Mouse (Mus musculus): Measurements from ENCODE around the gene Pfn3. TPM values are rescaled to one million over a fixed set of nuclear protein-coding genes. Genes with fewer than 3 reads are reported as not detected.
A peak's percentile ranks its signal among the peaks of the same experiment; 100 is the strongest.

Gene Pfn3
- polyA plus RNA-seq, 1 experiment: not detected

- no peak overlapping the region for H3K27ac ChIP-seq (ENCODE audit: insufficient read depth, low read depth, low read length)
- no peak overlapping the region for H3K4me3 ChIP-seq (ENCODE audit: insufficient read depth, low read length)
- TF ChIP-seq CTCF (IDR thresholded peaks at IDR 0.05; ENCODE audit: low read depth, low read length) (no peak), POLR2A (IDR thresholded peaks at IDR 0.05; ENCODE audit: borderline replicate concordance, low read depth, low read length) (no peak)
- peaks cover 6% of the 10 kb centered on the region; the same call in 1 of the 2 replicates for H3K4me1 ChIP-seq (ENCODE audit: control insufficient read depth, insufficient read depth, low read length)
Observed at GRCm38 (mm10) chr13:55413333-55413732, 1.7 kb downstream of the Pfn3 start.

GRCm38 (mm10) chr13:55412643-55413307, 2.3 kb downstream of the Pfn3 start:
- Histone ChIP-seq H3K4me1 (ENCODE audit: control insufficient read depth, insufficient read depth, low read length) (peaks cover 4% of the 10 kb centered on the region; the same call in 1 of the 2 replicates), H3K27ac (ENCODE audit: insufficient read depth, low read depth, low read length) (no peak overlapping the region), H3K4me3 (ENCODE audit: insufficient read depth, low read length) (no peak overlapping the region)
- TF ChIP-seq CTCF (IDR thresholded peaks at IDR 0.05; ENCODE audit: low read depth, low read length) (no peak), POLR2A (IDR thresholded peaks at IDR 0.05; ENCODE audit: borderline replicate concordance, low read depth, low read length) (no peak)

GRCm38 (mm10) chr13:55411826-55412225, 3.2 kb downstream of the Pfn3 start:
- Histone ChIP-seq H3K4me3 (ENCODE audit: insufficient read depth, low read length) (no peak overlapping the region), H3K27ac (ENCODE audit: insufficient read depth, low read depth, low read length) (no peak overlapping the region), H3K4me1 (ENCODE audit: control insufficient read depth, insufficient read depth, low read length) (0 out of 2 replicates have a peak, but pooled peaks cover 3% of the 10 kb centered on the region)
- no peak for TF ChIP-seq POLR2A (IDR thresholded peaks at IDR 0.05; ENCODE audit: borderline replicate concordance, low read depth, low read length)

- TF ChIP-seq CTCF (IDR thresholded peaks at IDR 0.05; ENCODE audit: low read depth, low read length): no peak
- TF ChIP-seq POLR2A (IDR thresholded peaks at IDR 0.05; ENCODE audit: borderline replicate concordance, low read depth, low read length): no peak
- Histone ChIP-seq H3K27ac (ENCODE audit: insufficient read depth, low read depth, low read length) (no peak overlapping the region), H3K4me3 (ENCODE audit: insufficient read depth, low read length) (no peak overlapping the region), H3K4me1 (ENCODE audit: control insufficient read depth, insufficient read depth, low read length) (peaks cover 24% of the 10 kb centered on the region)
Observed at GRCm38 (mm10) chr13:55408546-55409120, 6.4 kb downstream of the Pfn3 start.

GRCm38 (mm10) chr13:55407341-55407740, 7.7 kb downstream of the Pfn3 start:
- peaks cover 23% of the 10 kb centered on the region for H3K4me1 ChIP-seq (ENCODE audit: control insufficient read depth, insufficient read depth, low read length)
- TF ChIP-seq CTCF (IDR thresholded peaks at IDR 0.05; ENCODE audit: low read depth, low read length): no peak
- no peak for TF ChIP-seq POLR2A (IDR thresholded peaks at IDR 0.05; ENCODE audit: borderline replicate concordance, low read depth, low read length)
- H3K4me3 ChIP-seq (ENCODE audit: insufficient read depth, low read length): no peak overlapping the region
- no peak overlapping the region for H3K27ac ChIP-seq (ENCODE audit: insufficient read depth, low read depth, low read length)

GRCm38 (mm10) chr13:55405783-55406390, 9.1 kb downstream of the Pfn3 start:
- no peak for TF ChIP-seq POLR2A (IDR thresholded peaks at IDR 0.05; ENCODE audit: borderline replicate concordance, low read depth, low read length)
- TF ChIP-seq CTCF (IDR thresholded peaks at IDR 0.05; ENCODE audit: low read depth, low read length): no peak
- Histone ChIP-seq H3K4me3 (ENCODE audit: insufficient read depth, low read length) (peak overlapping the region; percentile 11; the same call in 1 of the 2 replicates), H3K4me1 (ENCODE audit: control insufficient read depth, insufficient read depth, low read length) (peaks cover 23% of the 10 kb centered on the region), H3K27ac (ENCODE audit: insufficient read depth, low read depth, low read length) (no peak overlapping the region)

- peaks cover 23% of the 10 kb centered on the region for H3K4me1 ChIP-seq (ENCODE audit: control insufficient read depth, insufficient read depth, low read length)
- H3K4me3 ChIP-seq (ENCODE audit: insufficient read depth, low read length): peak overlapping the region; percentile 18
- TF ChIP-seq POLR2A (IDR thresholded peaks at IDR 0.05; ENCODE audit: borderline replicate concordance, low read depth, low read length): no peak
- TF ChIP-seq CTCF (IDR thresholded peaks at IDR 0.05; ENCODE audit: low read depth, low read length): peak; percentile 92
- no peak overlapping the region for H3K27ac ChIP-seq (ENCODE audit: insufficient read depth, low read depth, low read length)
Observed at GRCm38 (mm10) chr13:55404853-55405782, 9.9 kb downstream of the Pfn3 start.

GRCm38 (mm10) chr13:55403935-55404852, 10.8 kb downstream of the Pfn3 start:
- no peak for TF ChIP-seq CTCF (IDR thresholded peaks at IDR 0.05; ENCODE audit: low read depth, low read length)
- TF ChIP-seq POLR2A (IDR thresholded peaks at IDR 0.05; ENCODE audit: borderline replicate concordance, low read depth, low read length): no peak
- H3K4me3 ChIP-seq (ENCODE audit: insufficient read depth, low read length): no peak overlapping the region
- peaks cover 23% of the 10 kb centered on the region for H3K4me1 ChIP-seq (ENCODE audit: control insufficient read depth, insufficient read depth, low read length)
- no peak overlapping the region for H3K27ac ChIP-seq (ENCODE audit: insufficient read depth, low read depth, low read length)

Data from bone marrow macrophage, adult 2 months (primary cell).